Mouse (Mus musculus) cerebellum, postnatal 36 days (tissue): ENCODE results near the gene Ralgps2.

Source experiments
- DNase-seq, 2 experiments: peaks; one replicate each; pipeline ENCODE4 v3.0.0; 2021 to 2022; ENCODE audit warnings: mixed read lengths in 2 of 2

Gene Ralgps2

GRCm38 (mm10) chr1:156954216-156954615 is 14.8 kb upstream of the Ralgps2 start:
- DNase-seq, result no peak

DNA sequence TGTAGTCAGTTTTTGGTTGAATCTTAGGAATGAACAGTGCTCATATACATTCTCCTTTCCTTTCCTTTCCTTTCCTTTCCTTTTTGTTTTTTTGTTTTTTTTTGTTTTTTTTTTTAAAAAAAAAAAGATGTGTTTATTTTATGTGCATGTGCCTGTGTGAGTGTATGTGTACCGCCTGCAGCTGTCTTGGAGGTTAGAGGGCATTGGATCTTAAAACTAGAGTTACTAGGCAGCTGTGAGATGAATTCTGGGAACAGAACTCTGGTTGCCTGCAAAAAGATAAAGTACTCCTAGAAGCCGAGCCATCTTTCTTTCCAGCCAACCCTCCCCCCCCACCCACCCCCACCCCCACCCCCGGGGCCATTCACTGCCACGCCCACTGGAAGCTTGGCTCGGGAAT is 10.9 kb upstream of the Ralgps2 start:
- DNase-seq, result no peak

DNA sequence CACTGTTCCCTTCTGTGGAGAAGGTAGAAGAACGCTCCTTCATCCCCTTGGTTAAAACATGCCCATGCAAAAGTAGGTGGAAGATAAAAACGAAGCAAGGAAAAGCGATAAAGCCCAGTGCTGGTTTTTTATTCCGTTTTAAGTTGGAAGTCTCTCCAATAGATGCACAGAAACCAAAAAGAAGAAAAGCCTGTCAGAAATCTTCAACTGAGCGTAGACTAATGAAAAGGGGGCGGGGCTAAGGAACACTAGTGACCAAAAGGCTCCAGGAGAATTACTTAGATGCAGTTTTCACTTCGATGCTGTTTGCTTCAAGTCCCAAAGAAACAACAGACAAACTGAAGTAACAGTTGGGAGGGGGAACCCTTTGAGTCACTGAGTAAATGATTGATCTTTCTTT is 1.2 kb upstream of the Ralgps2 start:
- no peak for DNase-seq

DNA sequence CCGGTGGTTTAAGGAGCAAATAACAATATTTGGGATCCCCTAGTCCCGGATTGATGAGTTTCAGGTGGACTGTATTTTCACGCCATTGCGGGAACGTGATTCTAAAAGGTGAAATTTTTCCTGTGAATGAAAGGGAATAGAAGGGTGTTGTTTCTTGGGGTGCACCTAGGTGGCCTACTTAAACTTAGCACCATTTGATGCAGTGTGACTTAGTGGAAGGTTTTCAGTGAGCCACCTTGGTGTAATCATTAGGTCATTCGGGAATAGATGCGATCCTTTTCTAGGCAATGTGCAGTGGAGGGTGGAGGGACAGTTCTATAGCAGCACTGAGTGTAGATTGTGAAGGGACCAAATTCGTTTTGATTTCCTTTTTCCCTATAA is 706 bp upstream of the Ralgps2 start:
- no peak for DNase-seq

DNA sequence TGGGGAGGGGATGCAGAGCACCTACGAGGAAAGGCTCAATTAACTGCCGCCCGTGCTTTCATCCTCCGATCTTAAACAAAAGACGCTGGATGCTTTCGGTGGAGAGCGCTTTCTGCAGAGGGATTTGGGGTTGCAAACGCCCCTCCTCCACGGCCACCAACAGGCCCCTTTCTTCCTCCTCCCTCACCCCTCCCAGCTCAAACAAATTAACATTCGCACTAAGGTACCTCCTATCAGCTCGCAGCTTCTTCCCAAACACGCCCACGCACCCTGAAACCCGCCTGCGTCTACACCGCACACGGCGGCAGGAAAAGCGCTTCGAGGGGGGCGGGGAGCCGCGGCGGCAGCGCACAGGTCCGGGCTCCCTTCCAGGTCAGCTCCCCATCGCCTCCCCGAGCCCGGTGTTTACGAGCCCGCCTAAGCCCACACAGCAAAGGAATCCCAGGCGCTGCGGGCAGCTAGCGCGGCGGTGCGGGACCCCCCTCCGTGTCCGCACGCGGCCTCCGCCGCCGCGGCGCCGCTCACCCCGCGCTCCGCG is 652 bp downstream of the Ralgps2 start:
- DNase-seq, result peak; percentile 73 to 79

- DNase-seq, result no peak
Observed at GRCm38 (mm10) chr1:156937436-156937835, 2.0 kb downstream of the Ralgps2 start.

- no peak for DNase-seq
Observed at GRCm38 (mm10) chr1:156933712-156934111, 5.7 kb downstream of the Ralgps2 start.

- DNase-seq, result no peak
Observed at GRCm38 (mm10) chr1:156932036-156932774, 7.2 kb downstream of the Ralgps2 start.

- no peak for DNase-seq
Observed at GRCm38 (mm10) chr1:156931106-156931870, 8.1 kb downstream of the Ralgps2 start.

- DNase-seq, result no peak
Observed at GRCm38 (mm10) chr1:156930263-156930662, 9.2 kb downstream of the Ralgps2 start.

DNA sequence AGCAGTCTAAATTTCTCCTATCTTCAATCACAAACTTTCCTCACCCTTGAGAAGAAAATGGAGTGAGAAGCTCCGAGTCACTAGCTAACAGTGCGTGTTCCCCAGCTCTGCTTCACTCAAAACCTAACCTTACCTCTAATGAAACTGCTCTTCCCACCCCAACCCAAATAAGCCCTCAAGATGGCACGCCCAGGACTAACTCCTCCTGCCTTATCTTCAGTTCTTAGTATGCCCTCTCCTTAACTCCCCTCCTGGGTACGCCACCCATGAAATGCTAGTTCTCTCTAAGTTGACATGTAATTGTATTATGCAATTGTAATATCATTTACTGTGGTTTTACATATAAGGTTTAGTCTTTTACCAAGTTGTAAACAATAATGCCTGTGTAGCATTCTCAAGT is 11.2 kb downstream of the Ralgps2 start:
- DNase-seq, result no peak

GRCm38 (mm10) chr1:156923511-156923910 is 15.9 kb downstream of the Ralgps2 start:
- DNase-seq, result no peak

GRCm38 (mm10) chr1:156922921-156923320 is 16.5 kb downstream of the Ralgps2 start:
- DNase-seq, result no peak

DNA sequence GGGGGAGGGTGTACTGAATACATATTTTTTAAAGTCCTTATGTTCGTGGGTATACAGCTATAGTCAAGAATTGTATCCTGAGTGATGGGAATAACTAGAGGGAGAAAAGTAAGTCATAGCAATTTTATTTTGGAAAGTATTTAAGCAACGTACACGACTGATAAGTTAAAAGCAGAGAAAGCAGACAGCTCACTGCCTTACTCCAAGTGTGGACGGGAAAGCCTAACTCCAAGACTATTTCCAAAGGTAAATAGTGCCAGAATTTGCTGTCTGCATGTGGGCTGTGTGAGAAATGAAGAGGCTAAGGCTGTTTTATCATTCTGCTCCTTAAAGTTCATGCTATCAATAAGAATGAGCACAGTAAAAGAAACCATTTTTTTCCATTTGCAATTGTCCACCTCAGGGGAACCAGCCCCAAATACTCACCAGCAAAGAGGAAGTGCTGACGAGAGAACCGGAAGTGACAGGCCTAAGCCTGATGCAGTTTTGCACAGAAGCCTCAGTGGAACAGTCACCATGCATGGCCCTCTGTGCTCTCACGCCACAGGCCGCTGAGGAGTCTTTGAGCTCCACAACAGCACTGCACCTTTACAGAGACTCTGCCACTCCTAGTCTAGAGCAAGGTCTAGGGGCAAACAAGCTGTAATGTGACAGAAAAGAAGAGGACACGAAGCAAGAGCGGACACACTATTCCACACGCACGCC is 18.0 kb downstream of the Ralgps2 start:
- no peak for DNase-seq

DNA sequence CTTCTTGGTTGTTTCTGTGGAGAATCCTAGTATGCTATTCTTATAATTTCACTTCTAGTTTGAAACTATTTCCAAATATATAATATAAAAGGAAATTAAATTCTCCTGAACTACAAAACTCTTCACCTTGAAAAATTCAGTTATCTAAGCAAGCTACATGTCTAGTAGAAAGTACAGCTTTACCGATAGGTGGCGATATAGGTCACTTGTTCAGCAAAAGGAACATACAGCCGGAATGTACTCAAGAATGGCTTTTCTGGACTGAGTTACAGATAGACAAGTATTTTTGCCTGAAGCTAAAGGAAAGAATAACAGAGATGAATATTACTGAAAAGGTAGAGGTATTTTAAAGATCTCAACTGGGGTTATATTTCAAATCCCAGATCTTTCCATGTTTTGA is 22.0 kb downstream of the Ralgps2 start:
- no peak for DNase-seq

DNA sequence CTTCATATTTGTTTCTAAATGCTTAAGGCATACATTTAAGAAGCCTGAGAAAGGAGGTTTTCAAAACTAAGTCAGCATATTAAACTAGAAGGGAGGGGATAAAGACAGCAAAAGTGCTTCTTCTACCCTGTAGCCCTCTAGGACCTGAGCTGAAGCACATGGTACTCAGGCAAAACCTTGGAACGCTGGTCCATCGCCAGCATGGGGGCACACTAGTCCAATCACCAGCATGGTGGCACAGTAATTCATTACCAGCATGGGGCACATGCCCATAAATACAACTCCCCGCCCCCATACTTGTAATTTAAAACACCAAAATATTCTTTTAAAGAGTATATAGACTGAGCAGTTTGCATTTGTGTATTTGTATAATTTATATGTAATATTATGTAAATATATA is 23.1 kb downstream of the Ralgps2 start:
- no peak for DNase-seq

DNA sequence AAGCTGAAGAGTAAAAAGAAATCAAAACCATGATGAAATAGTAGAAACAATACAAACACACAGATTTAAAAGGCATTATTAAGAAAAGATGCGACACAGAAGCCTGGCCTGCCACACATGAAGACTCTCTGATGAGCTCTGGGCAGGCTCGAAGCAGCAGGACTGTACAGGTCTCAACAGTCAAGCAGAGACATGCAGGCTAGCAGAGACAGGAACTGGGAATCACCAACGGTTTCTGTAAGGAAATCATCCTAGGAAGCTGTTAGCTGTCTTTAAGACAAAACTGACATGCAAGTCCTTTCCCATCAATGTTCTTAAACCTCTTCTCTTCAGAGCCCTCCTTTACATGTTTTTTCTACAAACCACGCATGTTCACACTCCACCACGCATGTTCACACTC is 24.5 kb downstream of the Ralgps2 start:
- no peak for DNase-seq

DNA sequence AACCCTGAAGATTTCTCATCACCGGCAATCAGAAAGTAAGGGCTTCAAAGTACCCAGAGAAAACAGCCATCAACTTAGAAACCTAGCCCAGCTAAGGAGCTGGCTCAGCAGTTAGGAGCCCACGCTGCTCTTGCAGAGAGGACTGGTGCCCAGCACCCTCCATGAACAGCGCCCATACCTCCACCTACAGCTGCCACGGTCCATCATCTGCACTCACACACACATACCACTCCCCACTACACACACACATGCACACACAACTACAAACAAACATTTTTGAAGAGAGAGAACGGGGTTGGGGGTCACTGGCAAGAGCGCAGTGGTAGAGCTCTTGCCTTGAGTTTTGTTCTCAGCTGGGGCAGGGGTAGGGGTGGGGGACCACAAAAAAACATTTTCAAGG is 26.2 kb downstream of the Ralgps2 start:
- no peak for DNase-seq

- no peak for DNase-seq
Observed at GRCm38 (mm10) chr1:156910948-156911347, 28.5 kb downstream of the Ralgps2 start.

GRCm38 (mm10) chr1:156909866-156910265 is 29.6 kb downstream of the Ralgps2 start:
- DNase-seq, result no peak

- DNase-seq, result no peak
Observed at GRCm38 (mm10) chr1:156909265-156909664, 30.2 kb downstream of the Ralgps2 start.

GRCm38 (mm10) chr1:156905660-156906059 is 33.8 kb downstream of the Ralgps2 start:
- no peak for DNase-seq

DNA sequence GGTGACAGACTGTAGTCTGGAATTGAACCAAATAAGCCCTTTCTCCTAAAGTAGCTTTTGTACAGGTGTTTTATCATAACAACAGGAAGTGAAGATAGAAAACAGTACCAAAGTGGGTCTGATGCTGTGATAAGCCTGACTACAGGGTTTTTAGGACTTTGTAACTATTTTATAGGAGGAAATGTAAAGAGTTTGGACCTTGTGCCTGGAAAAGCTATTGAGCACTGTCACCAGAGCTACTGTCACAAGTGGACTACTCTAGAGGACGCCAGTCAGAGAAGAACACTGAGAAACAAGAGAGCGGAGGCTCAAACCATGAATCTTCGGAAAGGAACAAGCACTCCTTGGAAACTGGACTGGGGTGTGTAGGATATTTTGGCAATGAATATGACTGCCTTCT is 35.5 kb downstream of the Ralgps2 start:
- DNase-seq, result no peak

- DNase-seq, result no peak
Observed at GRCm38 (mm10) chr1:156901689-156902088, 37.7 kb downstream of the Ralgps2 start.
